Mouse (Mus musculus) 3134 (cell line): ENCODE results near the gene Otud7b.

Source experiments
- DNase-seq: peaks from one replicate; pipeline ENCODE4 v3.0.0-alpha.2; 2011; ENCODE audit warnings: low spot score; ENCODE audit not compliant: insufficient read length; ENCODE audit errors: extremely low read depth

The Otud7b gene

GRCm38 (mm10) chr3:96132478-96132877 lies 28.2 kb downstream of the Otud7b start:
- no peak for DNase-seq

- peak; percentile 47 for DNase-seq
Observed at GRCm38 (mm10) chr3:96133327-96133905, 29.1 kb downstream of the Otud7b start.

- DNase-seq = no peak
Observed at GRCm38 (mm10) chr3:96135011-96135410, 30.7 kb downstream of the Otud7b start.

GRCm38 (mm10) chr3:96147950-96148349 lies 43.6 kb downstream of the Otud7b start:
- no peak for DNase-seq

GRCm38 (mm10) chr3:96151836-96152235 lies 47.5 kb downstream of the Otud7b start:
- DNase-seq = no peak

- no peak for DNase-seq
Observed at GRCm38 (mm10) chr3:96152611-96153010, 48.3 kb downstream of the Otud7b start.

- no peak for DNase-seq
Observed at GRCm38 (mm10) chr3:96155501-96155900, 51.2 kb downstream of the Otud7b start.

GRCm38 (mm10) chr3:96159820-96160219 lies 55.5 kb downstream of the Otud7b start:
- no peak for DNase-seq

GRCm38 (mm10) chr3:96160222-96160802 lies 56.0 kb downstream of the Otud7b start:
- peak; percentile 77 for DNase-seq

GRCm38 (mm10) chr3:96160803-96161516 lies 56.6 kb downstream of the Otud7b start:
- DNase-seq = peak; percentile 82

- DNase-seq = peak; percentile 42
Observed at GRCm38 (mm10) chr3:96161869-96162840, 57.8 kb downstream of the Otud7b start, which contains the start of gene Mtmr11. Mtmr11 (plus strand) TSS chr3:96162004.

GRCm38 (mm10) chr3:96163040-96163439 lies 58.7 kb downstream of the Otud7b start:
- DNase-seq = no peak

GRCm38 (mm10) chr3:96168466-96169158 lies 64.3 kb downstream of the Otud7b start:
- DNase-seq = no peak

- DNase-seq = no peak
Observed at GRCm38 (mm10) chr3:96170276-96170675, 65.9 kb downstream of the Otud7b start.

- DNase-seq = no peak
Observed at GRCm38 (mm10) chr3:96170976-96171545, 66.7 kb downstream of the Otud7b start.

GRCm38 (mm10) chr3:96171583-96172196 lies 67.4 kb downstream of the Otud7b start:
- no peak for DNase-seq

GRCm38 (mm10) chr3:96172197-96173178 lies 68.2 kb downstream of the Otud7b start, which contains the start of gene Sf3b4:
Sf3b4 (plus strand) TSS chr3:96172332.
- DNase-seq = peak; percentile 95

- DNase-seq = no peak
Observed at GRCm38 (mm10) chr3:96173185-96173584, 68.9 kb downstream of the Otud7b start.
